Mouse (Mus musculus): ENCODE measurements around the gene Lyve1.

GRCm38 (mm10) chr7:110854927-110855546 lies 8.0 kb downstream of the Lyve1 start:
- TF ChIP-seq POLR2A (IDR thresholded peaks at IDR 0.05; ENCODE audit: control insufficient read depth, low read depth, low read length) (no peak), CTCF (IDR thresholded peaks at IDR 0.05; ENCODE audit: control insufficient read depth, insufficient read depth, insufficient replicate concordance, low read depth, low read length) (no peak)

Data from testis, adult 2 months (tissue).